Mouse (Mus musculus) neural tube, embryonic 12.5 days (tissue): ENCODE measurements at regions not wholly inside any gene's neighbourhood (a gene's known extent, or its start where the extent isn't known, plus 50 kb on each side); places are given as distances from the start of the nearest gene placed in this dataset.
A peak's percentile ranks its signal among the peaks of the same experiment; 100 is the strongest.

ENCODE experiments used
- ATAC-seq: fragments of 200-750 bp; cut with Nextera tagmentation; 2 replicates; pipeline ENCODE4 v1.8.0; 2017; ENCODE audit warnings: low read depth, mild to moderate bottlenecking, moderate TSS enrichment, moderate library complexity; ENCODE audit not compliant: low FRiP score
- H3K27ac ChIP-seq: fragments of 300-500 bp; sonication (generic); 2 replicates; pipeline ENCODE4 v1.5.1; 2016
- H3K27me3 ChIP-seq: fragments of 300-500 bp; sonication (generic); replicated peaks from 2 replicates; pipeline ENCODE4 v1.6.1; 2016; ENCODE audit warnings: mild to moderate bottlenecking
- H3K36me3 ChIP-seq: fragments of 300-500 bp; sonication (generic); 2 replicates; pipeline ENCODE4 v1.6.1; 2016; ENCODE audit warnings: mild to moderate bottlenecking
- H3K4me1 ChIP-seq: fragments of 300-500 bp; sonication (generic); 2 replicates; pipeline ENCODE4 v1.6.1; 2016
- H3K4me2 ChIP-seq: fragments of 300-500 bp; sonication (generic); replicated peaks from 2 replicates; pipeline ENCODE4 v1.6.1; 2016; ENCODE audit warnings: mild to moderate bottlenecking
- H3K4me3 ChIP-seq: fragments of 300-500 bp; sonication (generic); 2 replicates; pipeline ENCODE4 v1.5.1; 2016
- H3K9ac ChIP-seq: fragments of 300-500 bp; sonication (generic); 2 replicates; pipeline ENCODE4 v1.6.1; 2016; ENCODE audit warnings: mild to moderate bottlenecking
- H3K9me3 ChIP-seq: fragments of 300-500 bp; sonication (generic); 2 replicates; pipeline ENCODE4 v1.6.1; 2016; ENCODE audit warnings: mild to moderate bottlenecking
- WGBS: fragments of 180-500 bp; shearing (Covaris S2); methylation state at CpG from one replicate; pipeline ENCODE4 v1.1.7; 2016; 5-methylcytosine and 5-hydroxymethylcytosine counted together

GRCm38 (mm10) chr14:102868160-102868559 lies 114.3 kb downstream of the Kctd12 start:
- Histone ChIP-seq H3K27ac (no peak overlapping the region), H3K27me3 (no peaks in the 10 kb centered on the region), H3K36me3 (no peaks in the 10 kb centered on the region), H3K4me1 (no peaks in the 10 kb centered on the region), H3K4me2 (no peak overlapping the region), H3K4me3 (no peak overlapping the region), H3K9me3 (no peaks in the 10 kb centered on the region), H3K9ac (no peak overlapping the region)
- ATAC-seq, result no peak
- 89% methylated on average over 1 of the region's 1 CpGs for WGBS

GRCm38 (mm10) chr14:102867697-102868096 lies 114.7 kb downstream of the Kctd12 start:
- Histone ChIP-seq H3K4me3 (no peak overlapping the region), H3K4me2 (no peak overlapping the region), H3K36me3 (no peaks in the 10 kb centered on the region), H3K9me3 (no peaks in the 10 kb centered on the region), H3K4me1 (no peaks in the 10 kb centered on the region), H3K9ac (no peak overlapping the region), H3K27me3 (no peaks in the 10 kb centered on the region), H3K27ac (no peak overlapping the region)
- ATAC-seq, result no peak
- 87% methylated on average over 2 of the region's 2 CpGs for WGBS

GRCm38 (mm10) chr14:102866511-102866910 lies 115.9 kb downstream of the Kctd12 start:
- Histone ChIP-seq H3K27ac (no peak overlapping the region), H3K4me1 (no peaks in the 10 kb centered on the region), H3K9me3 (no peaks in the 10 kb centered on the region), H3K27me3 (no peaks in the 10 kb centered on the region), H3K36me3 (no peaks in the 10 kb centered on the region), H3K9ac (no peak overlapping the region), H3K4me3 (no peak overlapping the region), H3K4me2 (no peak overlapping the region)
- no peak for ATAC-seq
- 84% methylated on average over 1 of the region's 1 CpGs for WGBS

GRCm38 (mm10) chr14:102861694-102862093 lies 120.7 kb downstream of the Kctd12 start:
- no peak for ATAC-seq
- no peaks in the 10 kb centered on the region for H3K9me3 ChIP-seq
- 95% methylated on average over 1 of the region's 1 CpGs for WGBS

GRCm38 (mm10) chr14:102859361-102859871 lies 123.0 kb downstream of the Kctd12 start:
- Histone ChIP-seq H3K4me2 (no peak overlapping the region), H3K27ac (no peak overlapping the region), H3K4me1 (no peaks in the 10 kb centered on the region; the same call in 1 of the 2 replicates), H3K27me3 (no peaks in the 10 kb centered on the region), H3K36me3 (no peaks in the 10 kb centered on the region), H3K4me3 (no peak overlapping the region), H3K9ac (no peak overlapping the region), H3K9me3 (no peaks in the 10 kb centered on the region)
- 66% methylated on average over 4 of the region's 4 CpGs for WGBS
- no peak for ATAC-seq

More at GRCm38 (mm10) chr14:102861694-102862093, 120.7 kb downstream of the Kctd12 start:
- Histone ChIP-seq H3K9ac (no peak overlapping the region), H3K4me2 (no peak overlapping the region), H3K27ac (no peak overlapping the region), H3K36me3 (no peaks in the 10 kb centered on the region), H3K27me3 (no peaks in the 10 kb centered on the region), H3K4me1 (no peaks in the 10 kb centered on the region), H3K4me3 (no peak overlapping the region)

GRCm38 (mm10) chr14:102855264-102855840 lies 127.1 kb downstream of the Kctd12 start:
- Histone ChIP-seq H3K4me1 (no peaks in the 10 kb centered on the region; the same call in 1 of the 2 replicates), H3K27ac (no peak overlapping the region)

GRCm38 (mm10) chr14:102843700-102844099 lies 138.7 kb downstream of the Kctd12 start:
- ATAC-seq, result no peak
- 80% methylated on average over 3 of the region's 3 CpGs for WGBS

More at GRCm38 (mm10) chr14:102855264-102855840, 127.1 kb downstream of the Kctd12 start:
- 52% methylated on average over 7 of the region's 7 CpGs for WGBS
- H3K9me3 ChIP-seq, result no peaks in the 10 kb centered on the region
- no peak overlapping the region for H3K4me2 ChIP-seq
- peak; percentile 25; the same call in 1 of the 2 replicates for ATAC-seq
- H3K4me3 ChIP-seq, result no peak overlapping the region
- H3K36me3 ChIP-seq, result no peaks in the 10 kb centered on the region
- H3K9ac ChIP-seq, result no peak overlapping the region
- H3K27me3 ChIP-seq, result no peaks in the 10 kb centered on the region

GRCm38 (mm10) chr14:102837602-102838001 lies 144.8 kb downstream of the Kctd12 start:
- Histone ChIP-seq H3K4me3 (no peak overlapping the region), H3K36me3 (no peaks in the 10 kb centered on the region), H3K27ac (no peak overlapping the region), H3K9me3 (no peaks in the 10 kb centered on the region), H3K4me1 (no peaks in the 10 kb centered on the region), H3K4me2 (no peak overlapping the region), H3K27me3 (no peaks in the 10 kb centered on the region), H3K9ac (no peak overlapping the region)
- WGBS, result 44% methylated on average over 1 of the region's 1 CpGs
- no peak for ATAC-seq

More at GRCm38 (mm10) chr14:102843700-102844099, 138.7 kb downstream of the Kctd12 start:
- Histone ChIP-seq H3K36me3 (no peaks in the 10 kb centered on the region), H3K9me3 (no peaks in the 10 kb centered on the region), H3K27ac (no peak overlapping the region), H3K4me2 (no peak overlapping the region), H3K27me3 (no peaks in the 10 kb centered on the region), H3K9ac (no peak overlapping the region), H3K4me3 (no peak overlapping the region), H3K4me1 (no peaks in the 10 kb centered on the region)

GRCm38 (mm10) chr14:102835118-102835769 lies 147.2 kb downstream of the Kctd12 start:
- no peak overlapping the region for H3K27ac ChIP-seq
- no peak overlapping the region for H3K9ac ChIP-seq
- WGBS, result 80% methylated on average over 11 of the region's 11 CpGs

GRCm38 (mm10) chr14:102828442-102828841 lies 154.0 kb downstream of the Kctd12 start:
- no peak for ATAC-seq
- no peaks in the 10 kb centered on the region for H3K9me3 ChIP-seq
- no peak overlapping the region for H3K4me3 ChIP-seq
- H3K4me1 ChIP-seq, result no peaks in the 10 kb centered on the region
- no peak overlapping the region for H3K9ac ChIP-seq
- H3K27ac ChIP-seq, result no peak overlapping the region
- no peak overlapping the region for H3K4me2 ChIP-seq
- H3K27me3 ChIP-seq, result no peaks in the 10 kb centered on the region
- H3K36me3 ChIP-seq, result no peaks in the 10 kb centered on the region
- 86% methylated on average over 3 of the region's 3 CpGs for WGBS

More at GRCm38 (mm10) chr14:102835118-102835769, 147.2 kb downstream of the Kctd12 start:
- Histone ChIP-seq H3K9me3 (no peaks in the 10 kb centered on the region), H3K4me2 (no peak overlapping the region), H3K36me3 (no peaks in the 10 kb centered on the region), H3K4me1 (no peaks in the 10 kb centered on the region), H3K4me3 (no peak overlapping the region), H3K27me3 (no peaks in the 10 kb centered on the region)
- no peak for ATAC-seq

GRCm38 (mm10) chr14:102827756-102828384 lies 154.6 kb downstream of the Kctd12 start:
- H3K9ac ChIP-seq, result no peak overlapping the region
- no peak for ATAC-seq
- no peak overlapping the region for H3K27ac ChIP-seq

GRCm38 (mm10) chr14:102825525-102825924 lies 156.9 kb downstream of the Kctd12 start:
- Histone ChIP-seq H3K4me3 (no peak overlapping the region), H3K4me2 (no peak overlapping the region), H3K27ac (no peak overlapping the region), H3K9ac (no peak overlapping the region), H3K4me1 (no peaks in the 10 kb centered on the region), H3K9me3 (no peaks in the 10 kb centered on the region), H3K36me3 (no peaks in the 10 kb centered on the region), H3K27me3 (no peaks in the 10 kb centered on the region)
- 91% methylated on average over 7 of the region's 7 CpGs for WGBS
- ATAC-seq, result no peak

More at GRCm38 (mm10) chr14:102827756-102828384, 154.6 kb downstream of the Kctd12 start:
- H3K4me2 ChIP-seq, result no peak overlapping the region
- no peaks in the 10 kb centered on the region for H3K36me3 ChIP-seq
- 80% methylated on average over 7 of the region's 7 CpGs for WGBS
- no peak overlapping the region for H3K4me3 ChIP-seq
- H3K4me1 ChIP-seq, result no peaks in the 10 kb centered on the region
- no peaks in the 10 kb centered on the region for H3K27me3 ChIP-seq
- H3K9me3 ChIP-seq, result no peaks in the 10 kb centered on the region
